Mouse (Mus musculus) bone marrow macrophage, adult 2 months (primary cell): Measurements from ENCODE around the gene Hp1bp3. TPM values are rescaled to one million over a fixed set of nuclear protein-coding genes. Genes with fewer than 3 reads are reported as not detected.

Source experiments
- H3K27ac ChIP-seq: 2 replicates; pipeline ENCODE4 v1.5.1; 2012; ENCODE audit warnings: low read depth, low read length; ENCODE audit not compliant: insufficient read depth
- H3K4me1 ChIP-seq: 2 replicates; pipeline ENCODE4 v1.6.1; 2012; ENCODE audit warnings: low read length; ENCODE audit not compliant: control insufficient read depth, insufficient read depth
- H3K4me3 ChIP-seq: 2 replicates; pipeline ENCODE4 v1.5.1; 2012; ENCODE audit warnings: mild to moderate bottlenecking, low read length, moderate library complexity; ENCODE audit not compliant: insufficient read depth
- CTCF ChIP-seq: IDR thresholded peaks from 2 replicates; pipeline ENCODE4 v1.5.1; 2012; ENCODE audit warnings: low read depth, mild to moderate bottlenecking, low read length, moderate library complexity
- POLR2A ChIP-seq: IDR thresholded peaks from 2 replicates; pipeline ENCODE4 v1.6.1; 2012; ENCODE audit warnings: mild to moderate bottlenecking, low read depth, low read length, borderline replicate concordance
- polyA plus RNA-seq: library from polyadenylated mRNA; stranded (reverse); fragments of >200 nt; gene quantifications from 2 replicates; pipeline ENCODE4 v1.2.4, GENCODE M21; 2012; ENCODE audit not compliant: missing spikeins, insufficient read depth, insufficient read length

Gene Hp1bp3
- 141 TPM in 2 replicates for polyA plus RNA-seq

DNA sequence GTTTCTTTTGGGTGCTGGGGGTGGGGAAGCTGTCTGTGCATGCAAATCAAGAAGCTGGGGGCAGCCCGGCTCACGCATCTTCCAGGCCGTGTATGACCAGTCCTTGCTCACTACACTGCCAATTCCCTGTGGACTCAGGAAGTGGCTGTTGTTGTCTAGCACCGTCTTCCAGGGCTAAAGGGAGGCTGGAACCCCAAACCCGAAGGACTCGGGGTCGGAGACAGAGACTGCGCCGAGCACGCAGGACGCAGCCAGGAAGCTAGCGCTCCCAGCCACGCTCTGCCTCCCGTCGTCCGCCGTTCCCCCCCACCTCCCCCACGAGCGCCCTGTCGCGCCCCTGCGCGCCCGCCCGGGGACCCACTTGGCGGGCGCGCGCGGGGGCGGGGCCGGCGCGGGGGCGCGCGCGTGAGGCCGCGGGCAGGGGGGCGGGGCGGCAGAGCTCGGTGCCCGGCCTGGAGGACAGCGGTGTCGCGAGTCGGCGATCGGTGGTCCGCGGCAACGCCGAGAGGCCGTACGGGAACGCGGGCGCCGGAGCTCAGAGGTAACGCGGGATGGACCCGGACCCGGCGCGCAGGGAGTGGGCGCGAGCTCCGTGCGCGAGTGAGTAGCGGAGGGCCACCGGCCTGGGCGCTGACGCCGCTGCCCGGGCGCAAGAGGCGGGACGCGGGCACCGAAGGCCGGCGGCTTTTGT, at the start of gene Hp1bp3:
Gene Hp1bp3, plus strand, starts transcription at position 97 of the 691 bp plus-strand sequence.
- TF ChIP-seq POLR2A (no peak; the same call in 1 of the 2 replicates), CTCF (no peak)
- H3K4me1 ChIP-seq = peaks cover 25% of the 10 kb centered on the region
- H3K27ac ChIP-seq = peak within 1 kb of the TSS; percentile 89
- peak within 1 kb of the TSS; percentile 90 for H3K4me3 ChIP-seq

- Histone ChIP-seq H3K27ac (no peak overlapping the region), H3K4me1 (no peaks in the 10 kb centered on the region)
- no peak for TF ChIP-seq POLR2A
- no peak for TF ChIP-seq CTCF
Measured at GRCm38 (mm10) chr4:138166519-138166918, 49.6 kb upstream of the Hp1bp3 start.

GRCm38 (mm10) chr4:138168162-138168561, 47.9 kb upstream of the Hp1bp3 start:
- no peaks in the 10 kb centered on the region for H3K4me1 ChIP-seq
- no peak overlapping the region for H3K27ac ChIP-seq
- TF ChIP-seq POLR2A = no peak
- no peak for TF ChIP-seq CTCF
- H3K4me3 ChIP-seq = no peak overlapping the region

More at GRCm38 (mm10) chr4:138166519-138166918, 49.6 kb upstream of the Hp1bp3 start:
- no peak overlapping the region for H3K4me3 ChIP-seq

DNA sequence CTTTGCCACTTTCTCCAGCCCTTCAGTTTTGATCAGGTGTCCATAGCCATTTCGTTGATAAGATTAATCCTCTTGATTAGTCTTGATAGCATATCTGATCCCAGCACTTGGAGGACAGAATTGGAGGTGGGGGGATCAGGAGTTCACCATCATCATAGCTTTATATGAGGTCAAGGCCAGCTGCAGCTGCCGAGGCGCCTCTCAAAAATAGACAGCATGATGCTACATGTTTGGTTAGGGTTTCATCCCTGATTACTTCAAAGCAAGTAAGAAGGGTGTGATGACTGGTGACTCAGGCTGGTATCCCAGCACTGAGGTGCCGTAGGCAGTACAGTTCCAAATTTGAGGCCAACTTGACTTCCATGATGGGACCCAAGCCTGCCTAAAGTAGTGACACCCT, 46.7 kb upstream of the Hp1bp3 start:
- TF ChIP-seq CTCF (no peak), POLR2A (no peak)
- H3K27ac ChIP-seq = no peak overlapping the region
- H3K4me3 ChIP-seq = no peak overlapping the region
- H3K4me1 ChIP-seq = no peaks in the 10 kb centered on the region

DNA sequence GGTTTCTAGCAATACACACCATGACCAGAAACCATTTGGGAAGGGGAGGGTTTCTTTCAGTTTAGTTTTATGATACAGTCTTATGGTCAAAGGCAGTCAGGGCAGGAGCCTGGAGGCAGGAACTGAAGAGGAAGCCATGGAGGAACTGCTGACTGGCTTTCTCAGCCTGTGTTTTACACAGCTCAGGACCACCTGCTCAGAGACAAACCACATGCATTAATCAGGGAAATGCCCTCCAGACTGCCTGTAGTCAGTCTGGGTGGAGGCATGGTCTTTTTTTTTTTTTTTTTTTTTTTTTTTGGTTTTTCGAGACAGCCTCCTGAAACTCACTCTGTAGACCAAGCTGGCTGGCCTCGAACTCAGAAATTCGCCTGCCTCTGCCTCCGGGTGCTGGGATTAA, 43.4 kb upstream of the Hp1bp3 start:
- Histone ChIP-seq H3K4me3 (no peak overlapping the region), H3K27ac (no peak overlapping the region), H3K4me1 (no peaks in the 10 kb centered on the region)
- TF ChIP-seq CTCF (no peak), POLR2A (no peak)

- peaks cover 3% of the 10 kb centered on the region; the same call in 1 of the 2 replicates for H3K4me1 ChIP-seq
- TF ChIP-seq POLR2A = no peak
- TF ChIP-seq CTCF = no peak
- H3K27ac ChIP-seq = no peak overlapping the region
- no peak overlapping the region for H3K4me3 ChIP-seq
Measured at GRCm38 (mm10) chr4:138179391-138179790, 36.7 kb upstream of the Hp1bp3 start.

DNA sequence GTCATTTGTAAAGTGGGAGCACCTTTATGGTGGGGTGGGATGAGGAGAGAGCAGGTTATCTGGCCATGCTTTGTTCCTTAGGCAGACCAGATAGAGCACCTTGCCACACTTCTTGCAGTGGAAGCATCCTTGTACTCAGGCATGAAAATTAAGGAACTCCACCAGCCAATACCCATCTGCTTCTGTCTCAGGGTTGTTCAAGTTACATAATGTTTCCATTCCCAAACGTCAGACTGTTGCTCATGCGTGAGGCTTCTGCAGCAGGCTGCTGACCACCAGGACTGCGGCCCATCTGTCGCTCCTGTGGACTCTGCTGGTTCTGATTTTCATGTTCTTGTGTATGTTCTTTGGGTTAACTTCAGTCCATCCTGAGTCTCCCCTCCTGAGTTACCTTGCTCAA, 35.4 kb upstream of the Hp1bp3 start:
- TF ChIP-seq POLR2A = no peak
- TF ChIP-seq CTCF = no peak
- H3K4me1 ChIP-seq = peaks cover 11% of the 10 kb centered on the region
- H3K4me3 ChIP-seq = no peak overlapping the region
- H3K27ac ChIP-seq = no peak overlapping the region

- Histone ChIP-seq H3K27ac (no peak overlapping the region), H3K4me3 (no peak overlapping the region), H3K4me1 (peaks cover 11% of the 10 kb centered on the region)
- TF ChIP-seq CTCF = no peak
- no peak for TF ChIP-seq POLR2A
Measured at GRCm38 (mm10) chr4:138184056-138184455, 32.0 kb upstream of the Hp1bp3 start.

- Histone ChIP-seq H3K27ac (no peak overlapping the region), H3K4me1 (peaks cover 11% of the 10 kb centered on the region), H3K4me3 (no peak overlapping the region)
- TF ChIP-seq CTCF (no peak), POLR2A (no peak)
Measured at GRCm38 (mm10) chr4:138184573-138184981, 31.5 kb upstream of the Hp1bp3 start.

GRCm38 (mm10) chr4:138185961-138186360, 30.1 kb upstream of the Hp1bp3 start:
- Histone ChIP-seq H3K27ac (no peak overlapping the region), H3K4me3 (no peak overlapping the region), H3K4me1 (peaks cover 11% of the 10 kb centered on the region)
- TF ChIP-seq CTCF (no peak), POLR2A (no peak)

- peaks cover 11% of the 10 kb centered on the region for H3K4me1 ChIP-seq
- H3K4me3 ChIP-seq = no peak overlapping the region
- no peak overlapping the region for H3K27ac ChIP-seq
- TF ChIP-seq CTCF (no peak), POLR2A (no peak)
Measured at GRCm38 (mm10) chr4:138187995-138188394, 28.1 kb upstream of the Hp1bp3 start.
